Mouse (Mus musculus) cerebellum, adult 11 months (tissue): Measurements from ENCODE around the gene Shf.

Experiments
- DNase-seq: peaks from one replicate; pipeline ENCODE4 v3.0.0; 2022

Shf gene

DNA sequence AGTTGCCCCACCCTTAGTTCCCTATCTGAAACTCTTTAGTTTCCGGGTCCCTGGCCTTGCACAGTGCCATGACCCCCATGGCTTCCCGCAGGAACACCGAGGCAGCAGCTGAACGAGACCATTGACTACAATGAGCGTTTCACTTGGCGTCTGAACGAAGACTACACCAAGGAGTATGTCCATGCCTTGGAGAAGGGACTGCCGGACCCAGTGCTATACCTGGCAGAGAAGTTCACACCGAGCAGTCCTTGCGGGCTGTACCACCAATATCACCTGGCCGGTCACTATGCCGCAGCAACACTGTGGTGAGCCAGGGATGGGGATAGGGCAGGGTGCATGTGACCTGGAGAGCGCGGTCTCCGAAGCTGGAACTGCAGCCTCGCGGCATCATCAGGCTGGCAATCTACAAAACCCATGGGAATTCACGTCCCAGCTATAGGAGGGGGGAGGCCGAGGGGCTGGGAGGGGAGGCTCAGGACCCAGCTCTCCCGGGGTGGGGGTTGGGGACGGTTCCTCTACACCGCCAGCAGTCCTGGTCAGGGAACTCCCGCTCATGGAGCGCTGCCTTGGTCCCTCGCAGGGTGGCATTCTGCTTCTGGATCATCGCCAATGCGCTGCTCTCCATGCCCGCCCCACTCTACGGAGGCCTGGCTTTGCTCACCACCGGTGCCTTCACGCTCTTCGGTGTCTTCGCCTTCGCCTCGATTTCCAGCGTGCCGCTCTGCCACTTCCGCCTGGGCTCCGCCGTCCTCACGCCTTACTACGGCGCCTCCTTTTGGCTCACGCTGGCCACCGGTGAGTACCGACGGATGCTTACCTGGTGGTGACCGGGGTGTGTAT lies 67.7 kb downstream of the Shf start:
- DNase-seq: no peak

GRCm38 (mm10) chr2:122300656-122301020 lies 68.3 kb downstream of the Shf start:
- no peak for DNase-seq

DNA sequence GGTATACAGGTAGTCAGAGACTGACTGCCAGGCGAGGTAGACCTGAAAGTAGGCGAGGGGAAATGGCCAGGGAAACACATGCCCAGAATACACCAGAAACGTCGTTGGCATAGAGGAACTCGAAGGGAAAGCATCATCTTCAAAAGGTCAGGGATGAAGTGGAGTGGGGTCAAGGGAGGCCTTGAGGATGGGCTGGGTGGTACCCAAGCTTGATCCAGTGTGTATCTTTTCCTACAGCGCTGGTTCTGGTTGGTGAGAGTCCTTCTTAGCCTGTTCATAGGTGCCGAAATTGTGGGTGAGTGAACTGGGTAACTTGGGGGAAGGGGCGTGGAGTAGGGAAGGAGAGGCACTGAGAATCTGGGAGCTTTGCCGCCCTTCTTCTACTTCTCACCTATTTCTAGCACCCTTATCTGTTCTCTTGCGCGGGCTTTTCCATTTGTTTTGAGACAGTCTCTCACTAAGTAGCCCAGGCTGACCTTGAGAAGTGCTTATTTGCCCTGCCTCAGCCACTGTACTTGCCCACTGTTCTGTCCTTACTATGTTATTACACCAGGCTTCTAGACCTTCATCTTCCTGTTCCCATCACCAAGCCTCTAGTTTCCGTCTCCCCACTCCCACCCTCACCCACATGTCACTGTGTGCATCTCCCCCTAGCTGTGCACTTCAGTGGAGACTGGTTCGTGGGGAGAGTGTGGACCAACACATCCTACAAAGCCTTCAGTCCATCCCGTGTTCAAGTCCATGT lies 68.9 kb downstream of the Shf start:
- no peak for DNase-seq
